ENCODE assay signal across 8 mouse cellular contexts in the genomic region with DNA sequence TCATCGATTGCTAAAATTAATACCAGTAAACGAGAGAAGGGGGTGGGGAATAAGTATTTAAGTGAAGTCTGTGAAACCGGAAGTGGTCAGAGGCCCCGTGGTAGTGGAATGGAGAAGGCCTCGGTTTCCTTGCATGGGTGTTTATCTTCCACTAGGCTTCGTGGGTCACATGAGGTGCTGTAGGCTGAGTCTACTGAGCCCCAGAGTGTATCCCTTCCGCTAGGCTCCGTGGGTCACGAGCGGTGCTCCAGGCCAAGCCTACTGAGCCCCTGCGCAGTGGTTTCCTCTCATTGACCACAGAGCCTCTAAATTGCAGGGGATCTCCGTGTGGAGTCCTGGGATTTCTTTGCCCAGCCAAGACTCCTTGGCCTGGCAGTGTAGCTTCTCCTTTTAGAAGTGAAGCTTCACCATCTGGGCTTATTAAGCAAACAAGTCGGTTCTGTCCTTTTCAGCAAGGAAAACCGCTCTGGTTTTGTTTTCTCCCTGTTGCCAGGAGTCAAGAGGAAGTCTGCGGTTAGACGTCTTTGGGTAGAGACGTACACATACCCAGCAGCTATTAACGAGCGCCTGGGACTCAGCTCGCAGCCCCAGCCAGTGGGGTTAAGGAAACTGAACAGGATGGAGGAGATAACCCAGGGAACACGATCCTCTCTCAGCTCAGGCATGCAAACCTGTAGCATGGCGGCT.
DNase-seq lines count a peak whose midpoint lies in the region; ATAC-seq and TF ChIP-seq lines count a peak whose summit lies in the region.

No protein-coding gene starts in this region.

- H3K27me3 ChIP-seq in liver, adult 2 months (ENCODE audit: control insufficient read depth, insufficient read depth, low read length), result no peaks in the 10 kb centered on the region
- H3K27me3 ChIP-seq in small intestine, adult 2 months (ENCODE audit: control insufficient read depth, insufficient read depth, low read length), result no peaks in the 10 kb centered on the region
- H3K27me3 ChIP-seq in forebrain, embryonic 12.5 days, result peaks cover 33% of the 10 kb centered on the region

- H3K9me3 ChIP-seq in forebrain, embryonic 12.5 days, result no peaks in the 10 kb centered on the region

- 73% methylated on average over 22 of the region's 22 CpGs for WGBS in liver, adult 2 months
- WGBS in small intestine, adult 2 months, result 68% methylated on average over 22 of the region's 22 CpGs
- WGBS in forebrain, embryonic 12.5 days, result 70% methylated on average over 22 of the region's 22 CpGs

- H3K4me2 ChIP-seq in forebrain, embryonic 12.5 days, result no peak overlapping the region

- TF ChIP-seq CTCF in liver, adult 2 months (IDR thresholded peaks at IDR 0.05; ENCODE audit: low read depth, low read length), result no peak
- no peak for TF ChIP-seq CTCF in small intestine, adult 2 months (IDR thresholded peaks at IDR 0.05; ENCODE audit: extremely low read depth, insufficient read length, insufficient replicate concordance, low read depth, low read length)

- no peak for ATAC-seq in forebrain, embryonic 12.5 days (ENCODE audit: low FRiP score)

- H3K9ac ChIP-seq in liver, adult 2 months (ENCODE audit: low read depth, low read length), result no peak overlapping the region
- no peak overlapping the region for H3K9ac ChIP-seq in forebrain, embryonic 12.5 days

- peak overlapping the region; percentile 8; the same call in 1 of the 2 replicates for H3K27ac ChIP-seq in liver, adult 2 months (replicated peaks; ENCODE audit: insufficient read depth, low read depth, low read length)
- H3K27ac ChIP-seq in small intestine, adult 2 months (ENCODE audit: insufficient read depth, low read depth, low read length), result peak overlapping the region; percentile 48
- H3K27ac ChIP-seq in forebrain, embryonic 12.5 days, result no peak overlapping the region; the same call in 1 of the 2 replicates

- no peaks in the 10 kb centered on the region for H3K79me2 ChIP-seq in liver, adult 2 months (ENCODE audit: control insufficient read depth, insufficient read depth, low read length)

- H3K4me1 ChIP-seq in liver, adult 2 months (ENCODE audit: control insufficient read depth, insufficient read depth, low read length), result no peaks in the 10 kb centered on the region
- H3K4me1 ChIP-seq in small intestine, adult 2 months (ENCODE audit: control insufficient read depth, insufficient read depth, insufficient read length, low read length), result peaks cover 8% of the 10 kb centered on the region
- peaks cover 18% of the 10 kb centered on the region for H3K4me1 ChIP-seq in forebrain, embryonic 12.5 days

- DNase-seq in gastrocnemius, adult 18-20 months (ENCODE audit: low spot score), result peak; percentile 8
- no peak for DNase-seq in gastrocnemius, adult 8-10 months (ENCODE audit: low spot score in 2 of 2)
- DNase-seq in R1 (ENCODE audit: low read depth, low spot score), result peak; percentile 43
- peak; percentile 41 for DNase-seq in liver, adult 2 months (ENCODE audit: extremely low read depth, low read depth, low spot score)
- no peak for DNase-seq in neural tube, embryonic 10.5 days (ENCODE audit: extremely low spot score, low spot score)
- DNase-seq in cerebellum, adult 11 months, result no peak

- no peak for TF ChIP-seq POLR2A in liver, adult 2 months (IDR thresholded peaks at IDR 0.05; ENCODE audit: extremely low read depth, insufficient read depth, low read length)
- TF ChIP-seq POLR2A in small intestine, adult 2 months (IDR thresholded peaks at IDR 0.05; ENCODE audit: low read depth, low read length), result no peak

- no peaks in the 10 kb centered on the region for H3K36me3 ChIP-seq in liver, adult 2 months (ENCODE audit: control insufficient read depth, insufficient read depth, low read length)
- H3K36me3 ChIP-seq in small intestine, adult 2 months (ENCODE audit: control insufficient read depth, insufficient read depth, low read length), result no peaks in the 10 kb centered on the region
- H3K36me3 ChIP-seq in forebrain, embryonic 12.5 days (replicated peaks), result no peaks in the 10 kb centered on the region

- H3K4me3 ChIP-seq in liver, adult 2 months (ENCODE audit: insufficient read depth, low read depth, low read length), result no peak overlapping the region
- H3K4me3 ChIP-seq in small intestine, adult 2 months (ENCODE audit: low read depth, low read length), result no peak overlapping the region; the same call in 1 of the 2 replicates
- no peak overlapping the region for H3K4me3 ChIP-seq in forebrain, embryonic 12.5 days (replicated peaks)

Comparison
In these comparisons a context has a peak if more than half of its experiments do, and no peak if none do; other contexts are left out.
1. DNase-seq: peak in gastrocnemius, adult 18-20 months (single experiment), R1 (single experiment) and liver, adult 2 months (single experiment); none in gastrocnemius, adult 8-10 months (0 of 2), neural tube, embryonic 10.5 days (single experiment) and cerebellum, adult 11 months (single experiment).